Mouse (Mus musculus): ENCODE measurements around the gene Cd37. TPM values are rescaled to one million over a fixed set of nuclear protein-coding genes. Genes with fewer than 3 reads are reported as not detected.
A peak's percentile ranks its signal among the peaks of the same experiment; 100 is the strongest.
"Not testable (repeated sequence)": the region's sequence is repeated elsewhere in the genome, so short reads cannot be mapped to it uniquely, and the experiment has no call there.

Cd37 gene
- polyA plus RNA-seq, 1 experiment from 2014 or later, result 0.88 TPM

GRCm38 (mm10) chr7:45255822-45256221 lies 16.9 kb upstream of the Cd37 start:
- WGBS, result 85% methylated on average over 7 of the region's 7 CpGs

DNA sequence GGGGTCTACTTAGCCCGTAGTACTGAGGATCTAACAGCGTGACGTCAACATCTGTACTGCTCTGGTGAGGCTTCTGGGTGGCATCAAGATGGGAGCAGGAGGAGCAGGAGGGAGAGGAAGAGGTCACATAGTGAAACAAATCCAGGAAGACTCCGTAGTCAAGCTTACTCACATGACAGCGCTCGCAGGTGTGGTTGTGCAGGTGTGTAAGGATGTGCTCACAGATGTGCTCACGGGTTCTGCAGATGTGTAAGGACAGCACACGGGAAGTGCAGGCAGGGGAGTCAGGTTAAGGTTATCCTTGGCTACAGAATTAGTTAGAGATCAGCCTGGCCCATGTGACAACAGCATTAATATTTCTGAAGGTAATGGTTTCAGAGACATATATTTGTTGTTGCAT lies 14.9 kb upstream of the Cd37 start:
- Histone ChIP-seq H3K27ac (replicated peaks) (no peak overlapping the region), H3K9me3 (no peaks in the 10 kb centered on the region), H3K4me1 (peaks cover 7% of the 10 kb centered on the region; the same call in 1 of the 2 replicates), H3K36me3 (replicated peaks) (no peaks in the 10 kb centered on the region), H3K27me3 (replicated peaks; ENCODE audit: low read depth, poor library complexity, severe bottlenecking) (0 out of 2 replicates have a peak, but pooled peaks cover 9% of the 10 kb centered on the region), H3K4me3 (no peak overlapping the region)
- DNase-seq (ENCODE audit: low spot score), result no peak
- 86% methylated on average over 8 of the region's 8 CpGs for WGBS

More at GRCm38 (mm10) chr7:45255822-45256221, 16.9 kb upstream of the Cd37 start:
- not testable (repeated sequence) for DNase-seq (ENCODE audit: low spot score); H3K27me3 ChIP-seq (replicated peaks; ENCODE audit: low read depth, poor library complexity, severe bottlenecking); H3K9me3 ChIP-seq; H3K36me3 ChIP-seq (replicated peaks); H3K4me1 ChIP-seq; H3K4me3 ChIP-seq; H3K27ac ChIP-seq (replicated peaks)

DNA sequence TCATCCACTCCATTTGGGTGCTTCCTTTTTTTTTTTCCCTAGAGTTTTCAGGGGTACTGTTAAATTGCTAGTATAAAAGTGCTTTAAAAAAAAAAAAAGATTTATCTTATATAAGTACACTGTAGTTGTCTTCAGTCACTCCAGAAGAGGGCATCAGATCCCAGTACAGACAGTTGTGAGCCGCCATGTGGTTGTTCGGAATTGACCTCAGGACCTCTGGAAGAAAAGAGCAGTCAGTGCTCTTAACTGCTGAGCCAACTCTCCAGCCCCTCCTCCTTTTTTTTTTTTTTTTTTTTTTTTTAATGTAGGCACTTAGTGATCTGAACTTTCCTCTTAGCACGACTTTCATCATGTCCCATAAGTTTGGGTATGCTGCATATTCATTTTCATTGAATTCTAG lies 8.8 kb upstream of the Cd37 start:
- DNase-seq (ENCODE audit: low spot score), result peak; percentile 7
- no peak overlapping the region for H3K4me3 ChIP-seq
- WGBS, result 41% methylated on average over 3 of the region's 3 CpGs

GRCm38 (mm10) chr7:45241389-45241749 lies 2.5 kb upstream of the Cd37 start:
- no peak for DNase-seq (ENCODE audit: low spot score)
- Histone ChIP-seq H3K9me3 (no peaks in the 10 kb centered on the region), H3K4me3 (peak overlapping the region; percentile 50), H3K36me3 (replicated peaks) (no peaks in the 10 kb centered on the region), H3K27ac (replicated peaks) (peak overlapping the region; percentile 81; the same call in 1 of the 2 replicates), H3K27me3 (replicated peaks; ENCODE audit: low read depth, poor library complexity, severe bottlenecking) (peaks cover 58% of the 10 kb centered on the region), H3K4me1 (peaks cover 25% of the 10 kb centered on the region)
- WGBS, result 78% methylated on average over 6 of the region's 6 CpGs

More for the DNA sequence above, 8.8 kb upstream of the Cd37 start:
- H3K36me3 ChIP-seq (replicated peaks), result no peaks in the 10 kb centered on the region
- H3K9me3 ChIP-seq, result no peaks in the 10 kb centered on the region
- H3K4me1 ChIP-seq, result no peaks in the 10 kb centered on the region
- H3K27ac ChIP-seq (replicated peaks), result no peak overlapping the region
- no peaks in the 10 kb centered on the region for H3K27me3 ChIP-seq (replicated peaks; ENCODE audit: low read depth, poor library complexity, severe bottlenecking)

GRCm38 (mm10) chr7:45240633-45241388 lies 1.9 kb upstream of the Cd37 start, which contains the start of gene Slc6a16:
Gene Slc6a16, plus strand, starts transcription at chr7:45241085.
- DNase-seq (ENCODE audit: low spot score), result peak; percentile 78
- peaks cover 28% of the 10 kb centered on the region for H3K4me1 ChIP-seq
- H3K27ac ChIP-seq (replicated peaks), result peak within 1 kb of the TSS; percentile 81
- no peaks in the 10 kb centered on the region for H3K36me3 ChIP-seq (replicated peaks)
- 9% methylated on average over 53 of the region's 53 CpGs for WGBS
- no peaks in the 10 kb centered on the region for H3K9me3 ChIP-seq
- peaks cover 64% of the 10 kb centered on the region for H3K27me3 ChIP-seq (replicated peaks; ENCODE audit: low read depth, poor library complexity, severe bottlenecking)
- peak within 1 kb of the TSS; percentile 50 for H3K4me3 ChIP-seq

GRCm38 (mm10) chr7:45240109-45240508 lies 1.2 kb upstream of the Cd37 start:
- peaks cover 68% of the 10 kb centered on the region for H3K27me3 ChIP-seq (replicated peaks; ENCODE audit: low read depth, poor library complexity, severe bottlenecking)

DNA sequence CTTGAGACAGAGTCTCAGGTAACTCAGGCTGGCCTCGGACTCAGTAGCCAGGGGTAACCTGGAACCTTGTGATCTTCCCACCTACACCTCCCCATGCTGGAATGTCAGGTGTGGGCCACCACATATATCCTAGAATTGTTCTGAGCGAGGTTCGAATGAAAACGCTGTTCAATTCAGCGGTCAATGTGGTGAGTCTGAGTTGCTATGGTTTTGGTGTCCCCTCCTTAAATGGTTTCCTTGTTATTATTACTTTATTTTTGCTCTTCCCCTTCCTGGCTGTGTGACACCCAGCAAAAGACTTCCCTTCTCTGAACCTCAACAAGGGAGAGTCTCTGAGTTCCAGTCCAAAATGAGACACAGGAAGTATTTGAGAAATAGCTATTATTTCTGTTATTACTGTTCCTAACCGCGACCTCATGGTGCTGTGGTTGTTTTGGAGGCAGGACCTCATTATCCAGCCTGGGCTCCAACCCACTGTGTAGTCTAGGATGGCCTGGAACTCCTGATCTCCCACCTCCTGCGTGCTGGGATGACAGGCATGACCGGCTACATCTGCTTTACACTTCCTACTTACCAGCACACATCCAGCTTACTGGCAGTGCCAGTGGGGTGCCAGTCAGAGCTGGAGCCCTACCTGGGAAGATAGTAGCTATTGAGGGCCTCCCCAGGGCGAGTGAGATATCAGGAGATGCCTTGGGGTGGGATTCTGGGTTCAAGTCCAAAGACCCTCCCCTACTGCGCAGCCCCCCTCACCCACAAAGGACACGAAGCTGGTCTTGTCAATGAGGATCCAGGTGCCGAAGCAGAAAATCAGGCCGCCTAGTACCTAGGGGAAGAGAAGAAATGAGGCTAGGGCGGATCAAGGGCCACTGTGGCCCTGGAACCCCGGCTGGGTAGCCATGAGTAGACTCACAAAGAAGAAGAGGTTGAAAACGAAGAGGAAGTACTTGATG lies 892 bp downstream of the Cd37 start:
- H3K27ac ChIP-seq (replicated peaks), result no peak overlapping the region
- H3K9me3 ChIP-seq, result no peaks in the 10 kb centered on the region
- peaks cover 70% of the 10 kb centered on the region for H3K27me3 ChIP-seq (replicated peaks; ENCODE audit: low read depth, poor library complexity, severe bottlenecking)
- no peak overlapping the region for H3K4me3 ChIP-seq
- H3K4me1 ChIP-seq, result peaks cover 56% of the 10 kb centered on the region
- peaks cover 12% of the 10 kb centered on the region for H3K36me3 ChIP-seq (replicated peaks)
- peak; percentile 8 for DNase-seq (ENCODE audit: low spot score)
- 78% methylated on average over 17 of the region's 17 CpGs for WGBS

More at GRCm38 (mm10) chr7:45240109-45240508, 1.2 kb upstream of the Cd37 start:
- DNase-seq (ENCODE audit: low spot score), result peak; percentile 7
- no peaks in the 10 kb centered on the region for H3K9me3 ChIP-seq
- peak overlapping the region; percentile 81; the same call in 1 of the 2 replicates for H3K27ac ChIP-seq (replicated peaks)
- peaks cover 35% of the 10 kb centered on the region for H3K4me1 ChIP-seq
- WGBS, result 82% methylated on average over 7 of the region's 7 CpGs
- H3K36me3 ChIP-seq (replicated peaks), result no peaks in the 10 kb centered on the region
- no peak overlapping the region for H3K4me3 ChIP-seq

GRCm38 (mm10) chr7:45235656-45236180 lies 3.2 kb downstream of the Cd37 start:
- DNase-seq (ENCODE audit: low spot score), result no peak
- Histone ChIP-seq H3K4me1 (peaks cover 62% of the 10 kb centered on the region), H3K4me3 (peak overlapping the region; percentile 47), H3K36me3 (replicated peaks) (peaks cover 35% of the 10 kb centered on the region), H3K27ac (replicated peaks) (peak overlapping the region; percentile 42), H3K27me3 (replicated peaks; ENCODE audit: low read depth, poor library complexity, severe bottlenecking) (peaks cover 61% of the 10 kb centered on the region), H3K9me3 (no peaks in the 10 kb centered on the region)
- WGBS, result 27% methylated on average over 17 of the region's 17 CpGs

DNA sequence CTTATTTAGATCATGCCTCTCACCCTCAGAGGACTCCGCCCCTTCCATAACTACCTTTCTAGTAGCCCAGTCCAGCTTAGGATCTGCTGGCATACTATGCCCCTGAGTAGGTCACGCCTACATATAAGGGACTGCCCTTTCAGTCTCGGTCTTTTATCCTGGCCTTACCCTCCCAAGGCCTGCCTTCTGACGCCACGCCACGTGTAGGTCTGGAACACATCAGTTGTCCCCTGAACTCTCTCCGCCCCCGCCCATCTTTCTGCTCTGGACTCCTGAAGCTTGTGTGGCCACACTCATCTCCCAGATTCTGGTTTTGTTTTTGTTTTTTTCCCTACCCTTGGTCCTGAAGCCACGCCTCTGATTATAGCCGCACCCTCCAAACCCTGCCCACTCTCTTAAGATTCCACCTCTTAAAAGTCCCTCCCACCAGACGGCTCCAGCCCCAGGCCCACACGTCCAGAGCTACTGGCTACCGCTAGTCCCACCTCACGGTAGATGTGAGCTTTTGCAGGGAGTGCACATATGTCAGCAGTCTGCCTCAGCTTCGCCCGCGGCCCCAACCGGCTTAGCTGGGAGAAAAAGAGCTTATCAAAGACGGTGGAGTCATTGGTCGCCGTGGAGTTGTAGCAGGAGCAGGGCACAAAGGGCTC lies 3.9 kb downstream of the Cd37 start:
- peak; percentile 83 for DNase-seq (ENCODE audit: low spot score)
- H3K9me3 ChIP-seq, result no peaks in the 10 kb centered on the region
- peaks cover 55% of the 10 kb centered on the region for H3K27me3 ChIP-seq (replicated peaks; ENCODE audit: low read depth, poor library complexity, severe bottlenecking)
- H3K36me3 ChIP-seq (replicated peaks), result peaks cover 42% of the 10 kb centered on the region
- peaks cover 56% of the 10 kb centered on the region for H3K4me1 ChIP-seq
- peak overlapping the region; percentile 47 for H3K4me3 ChIP-seq
- 3% methylated on average over 21 of the region's 21 CpGs for WGBS
- peak overlapping the region; percentile 42 for H3K27ac ChIP-seq (replicated peaks)

GRCm38 (mm10) chr7:45234333-45234841 lies 4.5 kb downstream of the Cd37 start:
- peak; percentile 57 for DNase-seq (ENCODE audit: low spot score)
- WGBS, result 9% methylated on average over 29 of the region's 29 CpGs
- peaks cover 48% of the 10 kb centered on the region for H3K27me3 ChIP-seq (replicated peaks; ENCODE audit: low read depth, poor library complexity, severe bottlenecking)
- no peaks in the 10 kb centered on the region for H3K9me3 ChIP-seq
- H3K36me3 ChIP-seq (replicated peaks), result peaks cover 49% of the 10 kb centered on the region
- peak overlapping the region; percentile 42 for H3K27ac ChIP-seq (replicated peaks)
- H3K4me1 ChIP-seq, result peaks cover 56% of the 10 kb centered on the region
- peak overlapping the region; percentile 47 for H3K4me3 ChIP-seq

DNA sequence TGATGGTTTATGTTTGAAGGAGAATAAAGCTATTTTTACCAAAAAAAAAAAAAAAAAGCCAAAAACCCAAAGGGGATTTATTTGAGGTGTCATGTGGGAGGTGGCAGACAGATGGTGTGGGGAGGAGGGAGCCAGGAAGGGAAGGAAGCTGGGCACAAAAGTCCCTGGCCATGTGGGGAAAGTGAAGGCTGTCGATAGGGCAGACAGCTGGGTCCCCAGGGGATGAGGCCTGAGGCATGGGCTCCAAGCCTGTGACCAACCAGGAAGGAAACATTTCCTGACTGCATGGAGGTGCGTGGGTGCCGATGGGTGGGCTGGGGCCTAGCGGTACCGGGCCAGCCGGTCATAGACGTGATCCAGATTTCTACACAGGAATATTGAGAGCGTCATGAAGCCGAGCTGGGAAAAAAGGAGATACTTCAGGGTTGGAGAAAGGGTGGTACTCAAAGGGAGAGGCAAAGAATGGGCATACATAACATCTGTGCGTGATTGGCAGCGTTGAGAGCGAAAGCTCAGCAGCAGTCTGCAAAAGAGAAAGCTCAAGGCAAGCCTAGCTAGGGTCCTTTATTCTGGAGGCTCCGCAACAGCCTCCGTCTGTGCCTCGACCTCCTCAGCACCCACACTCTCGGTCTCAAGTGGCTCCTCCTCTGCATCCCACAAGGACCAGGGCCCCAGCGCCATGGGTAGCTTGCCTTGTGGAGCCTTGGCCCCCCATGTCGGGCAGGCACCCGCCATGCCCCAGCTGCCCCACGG lies 5.2 kb downstream of the Cd37 start:
- WGBS, result 32% methylated on average over 20 of the region's 20 CpGs
- H3K9me3 ChIP-seq, result no peaks in the 10 kb centered on the region
- H3K27ac ChIP-seq (replicated peaks), result peak overlapping the region; percentile 7; the same call in 1 of the 2 replicates
- peaks cover 42% of the 10 kb centered on the region for H3K27me3 ChIP-seq (replicated peaks; ENCODE audit: low read depth, poor library complexity, severe bottlenecking)
- H3K4me1 ChIP-seq, result peaks cover 51% of the 10 kb centered on the region
- peaks cover 55% of the 10 kb centered on the region for H3K36me3 ChIP-seq (replicated peaks)
- DNase-seq (ENCODE audit: low spot score), result peak; percentile 34
- H3K4me3 ChIP-seq, result peak overlapping the region; percentile 47

Measured in embryonic facial prominence, embryonic 10.5 days (tissue).